Mouse (Mus musculus) hindbrain, embryonic 16.5 days (tissue): ENCODE results near the gene Exoc6b. TPM values are rescaled to one million over a fixed set of nuclear protein-coding genes. Genes with fewer than 3 reads are reported as not detected.

Experiments
- ATAC-seq: fragments of 200-750 bp; cut with Nextera tagmentation; 2 replicates; pipeline ENCODE4 v1.8.0; 2017; ENCODE audit warnings: moderate TSS enrichment, moderate library complexity
- H3K27ac ChIP-seq: fragments of 300-500 bp; sonication (generic); 2 replicates; pipeline ENCODE4 v1.5.1; 2014; ENCODE audit warnings: low read depth, mild to moderate bottlenecking, control low read depth, low read length, moderate library complexity
- H3K27me3 ChIP-seq: fragments of 300-500 bp; sonication (generic); replicated peaks from 2 replicates; pipeline ENCODE4 v1.6.1; 2014; ENCODE audit warnings: low read length; ENCODE audit not compliant: control insufficient read depth, insufficient read depth
- H3K36me3 ChIP-seq: fragments of 300-500 bp; sonication (generic); 2 replicates; pipeline ENCODE4 v1.6.1; 2014; ENCODE audit warnings: mild to moderate bottlenecking, low read length, moderate library complexity, mixed read lengths; ENCODE audit not compliant: control insufficient read depth, insufficient read depth
- H3K4me1 ChIP-seq: fragments of 300-500 bp; sonication (generic); 2 replicates; pipeline ENCODE4 v1.6.1; 2014; ENCODE audit warnings: low read depth, low read length; ENCODE audit not compliant: control insufficient read depth, insufficient read depth
- H3K4me2 ChIP-seq: fragments of 300-500 bp; sonication (generic); 2 replicates; pipeline ENCODE4 v1.6.1; 2014; ENCODE audit warnings: mild to moderate bottlenecking, low read length, control low read depth, moderate library complexity
- H3K4me3 ChIP-seq: fragments of 300-500 bp; sonication (generic); 2 replicates; pipeline ENCODE4 v1.5.1; 2014; ENCODE audit warnings: mild to moderate bottlenecking, low read length, control low read depth, moderate library complexity
- H3K9ac ChIP-seq: fragments of 300-500 bp; sonication (generic); 2 replicates; pipeline ENCODE4 v1.6.1; 2014; ENCODE audit warnings: low read depth, mild to moderate bottlenecking, control low read depth, low read length, moderate library complexity
- H3K9me3 ChIP-seq: fragments of 300-500 bp; sonication (generic); 2 replicates; pipeline ENCODE4 v1.6.1; 2014; ENCODE audit warnings: mild to moderate bottlenecking, low read length, moderate library complexity; ENCODE audit not compliant: control insufficient read depth
- WGBS: fragments of 180-500 bp; shearing (Covaris S2); extraction: QIAGEN DNeasy Blood & Tissue Kit; methylation state at CpG from one replicate; pipeline ENCODE4 v1.1.7; 2014; 5-methylcytosine and 5-hydroxymethylcytosine counted together
- polyA plus RNA-seq: library from polyadenylated mRNA; unstranded; fragments of >200 nt; fragmentation: Nextera tagmentation; extraction: Ambion mirVana; gene quantifications from 2 replicates; pipeline ENCODE4 v1.2.1, GENCODE M21; 2015

The Exoc6b gene
- polyA plus RNA-seq, 1 experiment from 2014 or later: 46.5 TPM

GRCm38 (mm10) chr6:84593693-84594092 lies 475.6 kb downstream of the Exoc6b start, which contains the start of gene Cyp26b1:
Gene Cyp26b1 (minus strand): TSS chr6:84593908.
- peak; percentile 49 for ATAC-seq
- WGBS: 61% methylated on average over 10 of the region's 10 CpGs
- H3K4me2 ChIP-seq: peak within 1 kb of the TSS; percentile 11; the same call in 1 of the 2 replicates

GRCm38 (mm10) chr6:84590961-84591745 lies 478.2 kb downstream of the Exoc6b start:
- H3K4me3 ChIP-seq: peak overlapping the region; percentile 29
- peak overlapping the region; percentile 39; the same call in 1 of the 2 replicates for H3K9ac ChIP-seq
- peaks cover 16% of the 10 kb centered on the region for H3K27me3 ChIP-seq
- ATAC-seq: no peak
- H3K36me3 ChIP-seq: no peaks in the 10 kb centered on the region
- 48% methylated on average over 6 of the region's 6 CpGs for WGBS
- no peaks in the 10 kb centered on the region for H3K9me3 ChIP-seq
- H3K4me2 ChIP-seq: peak overlapping the region; percentile 94
- peak overlapping the region; percentile 25; the same call in 1 of the 2 replicates for H3K27ac ChIP-seq
- peaks cover 30% of the 10 kb centered on the region for H3K4me1 ChIP-seq

More at GRCm38 (mm10) chr6:84593693-84594092, 475.6 kb downstream of the Exoc6b start, which contains the start of gene Cyp26b1:
- peak within 1 kb of the TSS; percentile 29 for H3K4me3 ChIP-seq
- peaks cover 15% of the 10 kb centered on the region for H3K4me1 ChIP-seq
- no peak within 1 kb of the TSS; the same call in 1 of the 2 replicates for H3K27ac ChIP-seq
- no peaks in the 10 kb centered on the region for H3K36me3 ChIP-seq
- peaks cover 10% of the 10 kb centered on the region for H3K27me3 ChIP-seq
- H3K9ac ChIP-seq: peak within 1 kb of the TSS; percentile 20; the same call in 1 of the 2 replicates
- no peaks in the 10 kb centered on the region for H3K9me3 ChIP-seq

- ATAC-seq: peak; percentile 59
- H3K27me3 ChIP-seq: peaks cover 18% of the 10 kb centered on the region
- no peak overlapping the region for H3K9ac ChIP-seq
- H3K4me3 ChIP-seq: peak overlapping the region; percentile 53
- 2% methylated on average over 39 of the region's 39 CpGs for WGBS
- H3K36me3 ChIP-seq: no peaks in the 10 kb centered on the region
- H3K4me2 ChIP-seq: peak overlapping the region; percentile 94
- no peaks in the 10 kb centered on the region for H3K9me3 ChIP-seq
- H3K4me1 ChIP-seq: peaks cover 40% of the 10 kb centered on the region
- H3K27ac ChIP-seq: no peak overlapping the region
Observed at GRCm38 (mm10) chr6:84589742-84590686, 479.3 kb downstream of the Exoc6b start.

- peak; percentile 22; the same call in 1 of the 2 replicates for ATAC-seq
- Histone ChIP-seq H3K4me1 (peaks cover 50% of the 10 kb centered on the region), H3K27ac (no peak overlapping the region), H3K36me3 (no peaks in the 10 kb centered on the region), H3K9me3 (no peaks in the 10 kb centered on the region), H3K9ac (peak overlapping the region; percentile 53), H3K27me3 (peaks cover 25% of the 10 kb centered on the region), H3K4me2 (peak overlapping the region; percentile 94), H3K4me3 (peak overlapping the region; percentile 53)
- WGBS: under 1% methylated on average over 27 of the region's 54 CpGs
Observed at GRCm38 (mm10) chr6:84588895-84589652, 480.2 kb downstream of the Exoc6b start.

- H3K4me1 ChIP-seq: peaks cover 57% of the 10 kb centered on the region
- H3K36me3 ChIP-seq: no peaks in the 10 kb centered on the region
- ATAC-seq: no peak
- H3K9me3 ChIP-seq: no peaks in the 10 kb centered on the region
- peak overlapping the region; percentile 53 for H3K4me3 ChIP-seq
- H3K9ac ChIP-seq: peak overlapping the region; percentile 53
- under 1% methylated on average over 41 of the region's 41 CpGs for WGBS
- H3K27ac ChIP-seq: 0 out of 2 replicates have a peak overlapping the region, but pooled peaks have one; percentile 9
- peaks cover 30% of the 10 kb centered on the region for H3K27me3 ChIP-seq
- H3K4me2 ChIP-seq: peak overlapping the region; percentile 94
Observed at GRCm38 (mm10) chr6:84588221-84588894, 481.0 kb downstream of the Exoc6b start.

- under 1% methylated on average over 51 of the region's 51 CpGs for WGBS
- H3K9ac ChIP-seq: peak overlapping the region; percentile 58
- peak overlapping the region; percentile 53 for H3K4me3 ChIP-seq
- H3K27me3 ChIP-seq: peaks cover 34% of the 10 kb centered on the region
- peak overlapping the region; percentile 9; the same call in 1 of the 2 replicates for H3K27ac ChIP-seq
- ATAC-seq: no peak
- peaks cover 60% of the 10 kb centered on the region for H3K4me1 ChIP-seq
- H3K9me3 ChIP-seq: no peaks in the 10 kb centered on the region
- no peaks in the 10 kb centered on the region for H3K36me3 ChIP-seq
- H3K4me2 ChIP-seq: peak overlapping the region; percentile 94
Observed at GRCm38 (mm10) chr6:84587471-84588101, 481.7 kb downstream of the Exoc6b start.

- whole genome bisulfite sequencing: under 1% methylated on average over 28 of the region's 28 CpGs
- ATAC-seq: no peak
- Histone ChIP-seq H3K4me2 (peak overlapping the region; percentile 76; the same call in 1 of the 2 replicates), H3K27me3 (peaks cover 43% of the 10 kb centered on the region), H3K9me3 (no peaks in the 10 kb centered on the region), H3K27ac (no peak overlapping the region), H3K4me3 (peak overlapping the region; percentile 53), H3K9ac (no peak overlapping the region; the same call in 1 of the 2 replicates), H3K36me3 (no peaks in the 10 kb centered on the region), H3K4me1 (peaks cover 60% of the 10 kb centered on the region)
Observed at GRCm38 (mm10) chr6:84586551-84587200, 482.6 kb downstream of the Exoc6b start.
